Mouse (Mus musculus) heart, adult 2 months (tissue): ENCODE results near the gene Hpcal1.

ENCODE experiments used
- CTCF ChIP-seq: fragments of 200-600 bp; IDR thresholded peaks from 2 replicates; pipeline ENCODE4 v1.8.1; 2022; ENCODE audit warnings: antibody characterized with exemption, mild to moderate bottlenecking, moderate library complexity
- EP300 ChIP-seq: fragments of 200-500 bp; IDR thresholded peaks from 2 replicates; pipeline ENCODE4 v1.6.1; 2011; ENCODE audit warnings: low read depth, low read length, control low read depth; ENCODE audit not compliant: insufficient read depth
- POLR2A ChIP-seq: fragments of 200-500 bp; IDR thresholded peaks from 2 replicates; pipeline ENCODE4 v1.6.1; 2011; ENCODE audit warnings: mild to moderate bottlenecking, low read depth, low read length, control low read depth; ENCODE audit not compliant: insufficient read depth

GRCm38 (mm10) chr12:17722452-17723181 lies 32.0 kb downstream of the Hpcal1 start:
- TF ChIP-seq CTCF = no peak
- TF ChIP-seq POLR2A = no peak
- TF ChIP-seq EP300 = no peak
